Mouse (Mus musculus): ENCODE data around the gene Btg2. TPM values are rescaled to one million over a fixed set of nuclear protein-coding genes. Genes with fewer than 3 reads are reported as not detected.

Btg2 gene
- total and polyA plus RNA-seq, 3 experiments, result 7.2 to 19.7 (median 11.6) TPM

DNA sequence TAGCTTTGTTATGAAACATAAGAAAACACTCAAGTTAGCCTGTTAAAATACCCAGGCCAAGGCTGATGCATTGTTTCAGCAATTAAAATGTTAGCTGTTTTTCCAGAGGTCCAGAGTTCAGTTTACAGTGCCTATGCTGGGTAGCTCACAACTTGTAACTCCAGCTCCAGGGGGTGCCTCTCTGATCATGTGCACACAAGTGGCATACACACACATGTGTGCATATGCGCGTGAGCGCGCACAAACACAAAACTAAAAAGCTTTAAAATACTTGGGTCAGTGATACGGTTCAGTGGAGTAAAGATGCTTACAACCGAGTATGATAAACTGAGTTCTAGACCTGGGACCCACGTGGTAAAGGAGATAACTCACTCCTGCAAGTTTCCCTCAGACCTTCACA is 10.2 kb upstream of the Btg2 start:
- no peak overlapping the region for H3K4me2 ChIP-seq (ENCODE audit: insufficient read depth, low read depth, poor library complexity, severe bottlenecking)
- TF ChIP-seq ZMIZ1 (IDR thresholded peaks at IDR 0.05; ENCODE audit: low read depth, low read length) (no peak), JUND (conservative IDR thresholded peaks at IDR 0.05; ENCODE audit: low read depth, low read length) (no peak), POLR2A (IDR thresholded peaks at IDR 0.05; ENCODE audit: low read depth, low read length) (no peak), ELF1 (IDR thresholded peaks at IDR 0.05; ENCODE audit: low read depth, low read length) (no peak), USF1 (IDR thresholded peaks at IDR 0.05; ENCODE audit: low read depth, low read length) (no peak), JUN (IDR thresholded peaks at IDR 0.05; ENCODE audit: insufficient read depth, low read depth, low read length) (no peak), MAZ (IDR thresholded peaks at IDR 0.05; ENCODE audit: low read depth, low read length) (no peak), TCF12 (IDR thresholded peaks at IDR 0.05; ENCODE audit: low read depth, low read length) (no peak), UBTF (IDR thresholded peaks at IDR 0.05; ENCODE audit: low read depth, low read length) (no peak), NELFE (IDR thresholded peaks at IDR 0.05; ENCODE audit: low read depth, low read length) (no peak)
- H3K27me3 ChIP-seq (replicated peaks), result peaks cover 35% of the 10 kb centered on the region
- in situ Hi-C loops (cut with MboI; ENCODE audit: low pct_ligation_motif_present, low pct_unique_long_range_greater_than_20kb, low sequenced_read_pairs) (no loop called here), dilution Hi-C loops (cut with MboI; ENCODE audit: extremely low pct_ligation_motif_present, extremely low pct_unique_long_range_greater_than_20kb, low sequenced_read_pairs) (no loop called here)
- no peak overlapping the region for H3K9ac ChIP-seq (ENCODE audit: insufficient read depth, low read depth)
- no peak for DNase-seq (ENCODE audit: extremely low read depth)
- no peaks in the 10 kb centered on the region for H3K36me3 ChIP-seq (replicated peaks in 1 of 2; ENCODE audit: control insufficient read depth in 1 of 2, insufficient read depth in 1 of 2, low read length in 1 of 2)
- no peak overlapping the region for H3K27ac ChIP-seq (ENCODE audit: insufficient read depth, low read depth)
- H3K4me3 ChIP-seq (replicated peaks in 1 of 3; ENCODE audit: low read depth in 2 of 3, low read length in 2 of 3, poor library complexity in 1 of 3), result no peak overlapping the region
- H3K9me3 ChIP-seq (replicated peaks; ENCODE audit: low read length), result no peaks in the 10 kb centered on the region
- H3K79me2 ChIP-seq (replicated peaks; ENCODE audit: control insufficient read depth, extremely low read depth, insufficient read depth, poor library complexity, severe bottlenecking), result no peaks in the 10 kb centered on the region
- H3K4me1 ChIP-seq (ENCODE audit: control insufficient read depth in 1 of 2, insufficient read depth in 2 of 2), result peaks cover 11 to 32% of the 10 kb centered on the region in 2 experiments

DNA sequence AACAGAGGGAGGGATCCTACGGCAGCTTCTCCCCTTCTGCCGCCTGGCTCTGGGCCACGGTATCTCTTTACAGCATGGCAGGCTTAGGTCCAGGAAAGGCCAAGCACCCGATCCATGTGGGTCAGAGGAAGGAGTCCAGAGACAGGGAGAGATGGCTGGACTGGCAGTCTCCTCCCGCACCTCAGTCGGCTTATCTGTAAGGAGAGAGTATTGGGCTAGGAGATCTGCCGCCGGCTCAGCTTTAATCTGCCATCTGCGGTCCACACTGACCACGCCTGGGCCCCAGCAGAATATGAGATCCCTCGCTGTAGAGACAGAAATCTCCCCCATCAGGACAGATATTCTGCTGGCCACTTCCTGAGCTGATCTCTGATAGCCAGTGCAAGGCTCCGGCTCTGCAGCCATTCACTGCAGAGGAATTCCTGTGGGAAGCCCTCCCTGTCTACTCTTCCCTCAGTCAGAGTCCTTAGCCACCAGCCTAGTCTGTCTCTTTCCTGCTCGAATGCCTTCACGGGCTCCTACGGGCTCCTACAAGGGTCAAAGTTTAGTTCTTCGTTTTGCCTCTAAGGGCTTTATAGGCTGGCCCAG is 8.0 kb upstream of the Btg2 start:
- Histone ChIP-seq H3K4me3 (replicated peaks in 1 of 3; ENCODE audit: low read depth in 2 of 3, low read length in 2 of 3, poor library complexity in 1 of 3) (no peak overlapping the region), H3K27ac (ENCODE audit: insufficient read depth, low read depth) (no peak overlapping the region), H3K79me2 (replicated peaks; ENCODE audit: control insufficient read depth, extremely low read depth, insufficient read depth, poor library complexity, severe bottlenecking) (no peaks in the 10 kb centered on the region), H3K27me3 (replicated peaks) (peaks cover 36% of the 10 kb centered on the region), H3K9me3 (replicated peaks; ENCODE audit: low read length) (no peaks in the 10 kb centered on the region), H3K36me3 (replicated peaks in 1 of 2; ENCODE audit: control insufficient read depth in 1 of 2, insufficient read depth in 1 of 2, low read length in 1 of 2) (no peaks in the 10 kb centered on the region), H3K9ac (ENCODE audit: insufficient read depth, low read depth) (no peak overlapping the region), H3K4me1 (ENCODE audit: control insufficient read depth in 1 of 2, insufficient read depth in 2 of 2) (peaks cover 12 to 30% of the 10 kb centered on the region in 2 experiments), H3K4me2 (ENCODE audit: insufficient read depth, low read depth, poor library complexity, severe bottlenecking) (no peak overlapping the region)
- in situ Hi-C loops (cut with MboI; ENCODE audit: low pct_ligation_motif_present, low pct_unique_long_range_greater_than_20kb, low sequenced_read_pairs) (no loop called here), dilution Hi-C loops (cut with MboI; ENCODE audit: extremely low pct_ligation_motif_present, extremely low pct_unique_long_range_greater_than_20kb, low sequenced_read_pairs) (no loop called here)
- no peak for DNase-seq (ENCODE audit: extremely low read depth)
- TF ChIP-seq USF2 (conservative IDR thresholded peaks at IDR 0.05; ENCODE audit: low read depth, low read length) (no peak), EP300 (IDR thresholded peaks at IDR 0.05; ENCODE audit: low read length) (no peak), MXI1 (IDR thresholded peaks at IDR 0.05; ENCODE audit: low read depth, low read length) (no peak), IRF4 (IDR thresholded peaks at IDR 0.05; ENCODE audit: low read depth, low read length) (no peak), CHD2 (IDR thresholded peaks at IDR 0.05; ENCODE audit: low read length) (no peak), POLR2AphosphoS2 (IDR thresholded peaks at IDR 0.05; ENCODE audit: low read depth, low read length) (no peak)

Data from CH12.LX (cell line).